Mouse (Mus musculus): ENCODE measurements around the gene 9530003J23Rik. TPM values are rescaled to one million over a fixed set of nuclear protein-coding genes. Genes with fewer than 3 reads are reported as not detected.

The 9530003J23Rik gene
- polyA plus RNA-seq, 2 experiments = not detected

DNA sequence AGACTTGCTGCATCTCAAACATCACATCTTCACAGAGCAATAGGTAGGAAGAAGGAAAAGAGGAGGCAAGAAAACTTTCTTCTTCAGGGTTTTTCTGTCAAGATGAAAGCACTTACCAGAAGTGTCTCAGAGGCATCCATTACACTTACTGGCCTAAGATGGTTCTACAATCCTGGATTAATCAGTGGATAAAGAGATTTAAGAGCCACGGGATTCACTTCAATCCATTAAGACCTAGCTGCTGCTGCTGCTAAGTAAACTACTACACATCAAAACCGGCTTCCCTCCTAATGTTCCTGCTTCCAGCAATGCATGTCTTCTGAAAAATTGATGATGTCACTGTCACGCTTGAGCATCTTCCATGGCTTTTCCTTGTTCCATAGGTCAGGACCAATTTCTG, 41.8 kb downstream of the 9530003J23Rik start:
- H3K36me3 ChIP-seq (ENCODE audit: control insufficient read depth, insufficient read depth, low read length) = no peaks in the 10 kb centered on the region
- ATAC-seq (ENCODE audit: low FRiP score, low read depth) (no peak), DNase-seq (ENCODE audit: low spot score) (no peak)
- H3K27me3 ChIP-seq (ENCODE audit: control insufficient read depth, insufficient read depth, low read length) = no peaks in the 10 kb centered on the region
- no peak for TF ChIP-seq POLR2A (IDR thresholded peaks at IDR 0.05; ENCODE audit: borderline replicate concordance, extremely low read depth, insufficient read depth, insufficient read length)
- H3K4me1 ChIP-seq (ENCODE audit: control insufficient read depth, insufficient read depth, low read length) = 0 out of 2 replicates have a peak, but pooled peaks cover 3% of the 10 kb centered on the region
- WGBS = 88% methylated on average over 3 of the region's 3 CpGs
- no peak overlapping the region for H3K4me2 ChIP-seq (replicated peaks; ENCODE audit: low read depth, low read length, severe bottlenecking)
- no peak overlapping the region for H3K27ac ChIP-seq (replicated peaks; ENCODE audit: low read depth, low read length)
- no peak overlapping the region for H3K9ac ChIP-seq (ENCODE audit: low read depth, low read length, severe bottlenecking)
- H3K9me3 ChIP-seq (ENCODE audit: control insufficient read depth, low read length) = no peaks in the 10 kb centered on the region
- H3K4me3 ChIP-seq (replicated peaks; ENCODE audit: low read length) = no peak overlapping the region

DNA sequence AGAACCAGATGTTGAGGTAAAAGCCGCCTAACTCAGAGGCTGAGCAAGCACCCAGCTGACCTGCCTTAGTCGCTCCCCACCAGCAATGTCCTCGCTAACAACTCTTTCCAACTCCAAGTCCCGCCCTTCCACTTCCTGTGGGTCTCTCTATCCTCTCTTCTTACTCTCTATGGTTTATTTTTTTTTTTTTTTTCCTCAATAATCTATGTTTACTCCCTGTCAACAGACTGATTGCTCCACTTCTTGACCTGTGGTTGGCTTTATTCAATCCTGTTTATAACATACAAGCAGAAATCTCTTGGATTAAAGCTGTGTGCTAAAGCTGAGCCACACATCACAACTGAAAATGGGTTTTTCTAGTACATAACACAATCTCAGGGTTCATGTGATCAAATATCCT, 42.8 kb downstream of the 9530003J23Rik start:
- 86% methylated on average over 4 of the region's 4 CpGs for WGBS
- H3K36me3 ChIP-seq (ENCODE audit: control insufficient read depth, insufficient read depth, low read length) = no peaks in the 10 kb centered on the region
- H3K27ac ChIP-seq (replicated peaks; ENCODE audit: low read depth, low read length) = no peak overlapping the region
- H3K9ac ChIP-seq (ENCODE audit: low read depth, low read length, severe bottlenecking) = no peak overlapping the region
- H3K4me3 ChIP-seq (replicated peaks; ENCODE audit: low read length) = no peak overlapping the region
- H3K9me3 ChIP-seq (ENCODE audit: control insufficient read depth, low read length) = no peaks in the 10 kb centered on the region
- H3K27me3 ChIP-seq (ENCODE audit: control insufficient read depth, insufficient read depth, low read length) = no peaks in the 10 kb centered on the region
- DNase-seq (ENCODE audit: low spot score) = no peak
- H3K4me2 ChIP-seq (replicated peaks; ENCODE audit: low read depth, low read length, severe bottlenecking) = no peak overlapping the region
- 0 out of 2 replicates have a peak, but pooled peaks cover 3% of the 10 kb centered on the region for H3K4me1 ChIP-seq (ENCODE audit: control insufficient read depth, insufficient read depth, low read length)
- ATAC-seq (ENCODE audit: low FRiP score, low read depth) = no peak
- no peak for TF ChIP-seq POLR2A (IDR thresholded peaks at IDR 0.05; ENCODE audit: borderline replicate concordance, extremely low read depth, insufficient read depth, insufficient read length)

DNA sequence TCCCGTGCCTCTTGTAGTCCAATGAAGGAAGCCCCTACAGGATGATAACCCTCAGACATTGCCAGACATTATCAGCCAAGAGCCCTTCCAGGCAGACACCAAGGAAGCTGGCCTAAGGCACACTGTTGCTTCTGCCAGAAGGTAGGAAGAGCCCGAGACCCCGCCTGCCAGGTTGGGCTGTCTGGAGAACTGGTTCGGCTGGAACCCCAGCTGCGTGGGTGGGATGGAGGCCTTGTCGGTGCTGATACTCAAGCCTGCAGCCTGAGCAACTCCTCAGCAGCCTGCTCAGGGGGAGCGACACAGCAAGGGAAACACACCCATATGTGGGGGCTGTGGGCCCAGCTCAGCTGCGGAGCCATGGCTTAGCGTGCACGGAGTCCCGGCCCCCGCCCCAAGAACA, 43.5 kb downstream of the 9530003J23Rik start:
- TF ChIP-seq POLR2A (IDR thresholded peaks at IDR 0.05; ENCODE audit: borderline replicate concordance, extremely low read depth, insufficient read depth, insufficient read length) = no peak

DNA sequence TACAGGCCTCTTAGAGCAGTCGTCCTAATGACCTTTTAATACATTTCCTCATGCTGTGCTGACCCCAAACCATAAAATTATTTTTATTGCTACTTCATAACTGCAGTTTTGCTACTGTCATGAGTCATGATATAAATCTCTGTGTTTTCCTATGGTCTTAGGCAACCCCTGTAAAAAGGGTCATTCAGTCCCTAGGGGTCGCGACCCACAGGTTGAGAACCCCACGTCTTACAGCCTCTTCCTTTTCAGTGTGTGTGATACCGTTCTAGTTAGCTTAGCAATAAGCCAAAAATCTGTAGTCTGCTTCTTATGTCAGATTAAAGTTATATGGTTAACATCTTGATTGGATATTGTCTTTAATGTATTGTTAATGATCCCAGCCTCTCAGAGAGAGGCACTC, 45.1 kb downstream of the 9530003J23Rik start:
- Histone ChIP-seq H3K4me3 (replicated peaks; ENCODE audit: low read length) (no peak overlapping the region), H3K36me3 (ENCODE audit: control insufficient read depth, insufficient read depth, low read length) (no peaks in the 10 kb centered on the region), H3K4me2 (replicated peaks; ENCODE audit: low read depth, low read length, severe bottlenecking) (no peak overlapping the region), H3K27ac (replicated peaks; ENCODE audit: low read depth, low read length) (no peak overlapping the region), H3K9me3 (ENCODE audit: control insufficient read depth, low read length) (no peaks in the 10 kb centered on the region), H3K9ac (ENCODE audit: low read depth, low read length, severe bottlenecking) (no peak overlapping the region), H3K4me1 (ENCODE audit: control insufficient read depth, insufficient read depth, low read length) (no peaks in the 10 kb centered on the region), H3K27me3 (ENCODE audit: control insufficient read depth, insufficient read depth, low read length) (no peaks in the 10 kb centered on the region)
- TF ChIP-seq POLR2A (IDR thresholded peaks at IDR 0.05; ENCODE audit: borderline replicate concordance, extremely low read depth, insufficient read depth, insufficient read length) = no peak
- DNase-seq (ENCODE audit: low spot score) (no peak), ATAC-seq (ENCODE audit: low FRiP score, low read depth) (no peak)
- WGBS = 60% methylated on average over 5 of the region's 5 CpGs

More for the DNA sequence above, 43.5 kb downstream of the 9530003J23Rik start:
- Histone ChIP-seq H3K27me3 (ENCODE audit: control insufficient read depth, insufficient read depth, low read length) (no peaks in the 10 kb centered on the region), H3K36me3 (ENCODE audit: control insufficient read depth, insufficient read depth, low read length) (no peaks in the 10 kb centered on the region), H3K4me3 (replicated peaks; ENCODE audit: low read length) (no peak overlapping the region), H3K9ac (ENCODE audit: low read depth, low read length, severe bottlenecking) (no peak overlapping the region), H3K27ac (replicated peaks; ENCODE audit: low read depth, low read length) (no peak overlapping the region), H3K4me2 (replicated peaks; ENCODE audit: low read depth, low read length, severe bottlenecking) (no peak overlapping the region), H3K9me3 (ENCODE audit: control insufficient read depth, low read length) (no peaks in the 10 kb centered on the region), H3K4me1 (ENCODE audit: control insufficient read depth, insufficient read depth, low read length) (0 out of 2 replicates have a peak, but pooled peaks cover 3% of the 10 kb centered on the region)
- ATAC-seq (ENCODE audit: low FRiP score, low read depth) = no peak
- WGBS = 93% methylated on average over 12 of the region's 12 CpGs
- no peak for DNase-seq (ENCODE audit: low spot score)

DNA sequence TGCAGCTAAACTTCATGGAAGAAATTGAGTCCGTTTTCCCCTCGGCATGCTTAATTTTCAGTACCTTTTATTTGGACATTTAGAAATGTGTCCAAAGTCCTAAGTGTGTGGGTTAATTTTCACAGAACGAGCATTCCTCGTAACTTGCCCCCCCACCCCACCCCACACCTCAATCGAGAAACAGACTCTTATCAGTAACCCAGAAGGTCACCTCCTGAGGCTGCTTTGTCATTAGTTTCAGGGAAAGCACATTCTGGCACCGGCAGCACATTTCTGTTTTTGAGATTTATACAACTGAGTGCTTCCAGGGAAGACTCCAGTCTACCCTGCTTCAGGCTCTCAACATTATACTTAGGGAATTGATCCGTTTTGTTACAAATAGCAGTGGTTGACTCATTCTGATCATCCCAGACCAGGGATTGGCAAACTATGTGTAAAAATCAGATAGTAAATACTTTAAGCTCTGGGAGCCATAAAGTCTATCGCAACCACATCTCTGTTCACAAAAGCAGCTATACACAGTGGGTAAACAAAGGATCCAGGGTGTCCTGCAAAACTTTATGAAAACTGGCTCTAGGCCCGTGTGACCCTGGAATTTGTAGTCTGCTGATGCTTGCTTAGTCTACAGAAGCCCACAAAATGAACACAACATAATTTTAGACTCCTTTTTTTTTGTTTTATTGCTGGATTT, 53.0 kb downstream of the 9530003J23Rik start:
- 53% methylated on average over 9 of the region's 9 CpGs for WGBS
- H3K4me3 ChIP-seq (replicated peaks; ENCODE audit: low read length) = no peak overlapping the region
- H3K4me2 ChIP-seq (replicated peaks; ENCODE audit: low read depth, low read length, severe bottlenecking) = no peak overlapping the region
- no peaks in the 10 kb centered on the region for H3K36me3 ChIP-seq (ENCODE audit: control insufficient read depth, insufficient read depth, low read length)
- no peak overlapping the region for H3K27ac ChIP-seq (replicated peaks; ENCODE audit: low read depth, low read length)
- no peaks in the 10 kb centered on the region for H3K9me3 ChIP-seq (ENCODE audit: control insufficient read depth, low read length)
- ATAC-seq (ENCODE audit: low FRiP score, low read depth) (no peak), DNase-seq (ENCODE audit: low spot score) (no peak)
- H3K9ac ChIP-seq (ENCODE audit: low read depth, low read length, severe bottlenecking) = no peak overlapping the region
- no peaks in the 10 kb centered on the region for H3K27me3 ChIP-seq (ENCODE audit: control insufficient read depth, insufficient read depth, low read length)
- H3K4me1 ChIP-seq (ENCODE audit: control insufficient read depth, insufficient read depth, low read length) = no peaks in the 10 kb centered on the region
- no peak for TF ChIP-seq POLR2A (IDR thresholded peaks at IDR 0.05; ENCODE audit: borderline replicate concordance, extremely low read depth, insufficient read depth, insufficient read length)

Other genes starting within 250 kb of the 9530003J23Rik start
- 0.09 and 0.12 TPM in 2 replicates for gene Lrrc10, start 193.4 kb downstream of the 9530003J23Rik start, polyA plus RNA-seq (2012; rRNA removed)
- not detected in 2 replicates for gene Lrrc10, start 193.4 kb downstream of the 9530003J23Rik start, polyA plus RNA-seq (2014; fragmentation: Nextera tagmentation; extraction: Ambion mirVana)
- 207 and 231 TPM in 2 replicates for gene Cct2, start 174.9 kb downstream of the 9530003J23Rik start, polyA plus RNA-seq (2012; rRNA removed)
- 253 and 262 TPM in 2 replicates for gene Cct2, start 174.9 kb downstream of the 9530003J23Rik start, polyA plus RNA-seq (2014; fragmentation: Nextera tagmentation; extraction: Ambion mirVana)
- 36.6 and 44.1 TPM in 2 replicates for gene Frs2, start 90.2 kb downstream of the 9530003J23Rik start, polyA plus RNA-seq (2012; rRNA removed)
- gene Frs2, start 90.2 kb downstream of the 9530003J23Rik start, polyA plus RNA-seq (2014; fragmentation: Nextera tagmentation; extraction: Ambion mirVana) = 29.1 and 32.8 TPM in 2 replicates
- 67.2 and 71.6 TPM in 2 replicates for gene Yeats4, start 14.2 kb downstream of the 9530003J23Rik start, polyA plus RNA-seq (2012; rRNA removed)
- gene Yeats4, start 14.2 kb downstream of the 9530003J23Rik start, polyA plus RNA-seq (2014; fragmentation: Nextera tagmentation; extraction: Ambion mirVana) = 72.1 and 76.3 TPM in 2 replicates
- 37.7 and 38.7 TPM in 2 replicates for gene Lyz2, start 43.6 kb upstream of the 9530003J23Rik start, polyA plus RNA-seq (2012; rRNA removed)
- 95.7 and 105 TPM in 2 replicates for gene Lyz2, start 43.6 kb upstream of the 9530003J23Rik start, polyA plus RNA-seq (2014; fragmentation: Nextera tagmentation; extraction: Ambion mirVana)
- gene Lyz1, start 54.2 kb upstream of the 9530003J23Rik start, polyA plus RNA-seq (2012; rRNA removed) = 0.14 and 0.33 TPM in 2 replicates
- not detected in 2 replicates for gene Lyz1, start 54.2 kb upstream of the 9530003J23Rik start, polyA plus RNA-seq (2014; fragmentation: Nextera tagmentation; extraction: Ambion mirVana)
- 119 and 137 TPM in 2 replicates for gene Cpsf6, start 141.3 kb upstream of the 9530003J23Rik start, polyA plus RNA-seq (2012; rRNA removed)
- 144 and 153 TPM in 2 replicates for gene Cpsf6, start 141.3 kb upstream of the 9530003J23Rik start, polyA plus RNA-seq (2014; fragmentation: Nextera tagmentation; extraction: Ambion mirVana)

Measured in limb, embryonic 14.5 days (tissue).